Mouse (Mus musculus): Measurements from ENCODE around the gene B3gnt3. TPM values are rescaled to one million over a fixed set of nuclear protein-coding genes. Genes with fewer than 3 reads are reported as not detected.

The B3gnt3 gene
- polyA plus RNA-seq (2012; rRNA removed; ENCODE audit: low replicate concordance), result 18.6 and 33.3 TPM in 2 replicates

GRCm38 (mm10) chr8:71701414-71702086 lies at the start of gene B3gnt3:
TSS of gene B3gnt3 (minus strand) at chr8:71701789.

GRCm38 (mm10) chr8:71725122-71725924 lies 23.7 kb upstream of the B3gnt3 start, which contains the start of gene Fcho1:
TSS of gene Fcho1 (minus strand) at chr8:71725716.

GRCm38 (mm10) chr8:71689028-71689427 lies 12.6 kb downstream of the B3gnt3 start, which contains the start of gene Insl3:
TSS of gene Insl3 (plus strand) at chr8:71689214.

GRCm38 (mm10) chr8:71676020-71676741 lies 25.4 kb downstream of the B3gnt3 start, which contains the start of gene Jak3:
TSS of gene Jak3 (plus strand) at chr8:71676296.

GRCm38 (mm10) chr8:71671549-71671965 lies 30.0 kb downstream of the B3gnt3 start, which contains the start of gene Unc13a:
TSS of gene Unc13a (minus strand) at chr8:71671757.

Other genes with a start within 250 kb of the B3gnt3 start
- 39.7 and 88.0 TPM in 2 replicates for gene Abhd8, start 238.1 kb downstream of the B3gnt3 start, polyA plus RNA-seq (2012; rRNA removed; ENCODE audit: low replicate concordance)
- 109 and 185 TPM in 2 replicates for gene Mrpl34, start 236.8 kb downstream of the B3gnt3 start, polyA plus RNA-seq (2012; rRNA removed; ENCODE audit: low replicate concordance)
- 103 and 108 TPM in 2 replicates for gene Dda1, start 232.6 kb downstream of the B3gnt3 start, polyA plus RNA-seq (2012; rRNA removed; ENCODE audit: low replicate concordance)
- 20.8 and 48.1 TPM in 2 replicates for gene Ano8, start 215.8 kb downstream of the B3gnt3 start, polyA plus RNA-seq (2012; rRNA removed; ENCODE audit: low replicate concordance)
- gene Gtpbp3, start 213.7 kb downstream of the B3gnt3 start, polyA plus RNA-seq (2012; rRNA removed; ENCODE audit: low replicate concordance), result 27.0 and 51.9 TPM in 2 replicates
- gene Plvap, start 190.0 kb downstream of the B3gnt3 start, polyA plus RNA-seq (2012; rRNA removed; ENCODE audit: low replicate concordance), result 191 and 472 TPM in 2 replicates
- 0.23 TPM in 1 of 2 replicates, not detected in the other for gene Ccdc194, start 176.1 kb downstream of the B3gnt3 start, polyA plus RNA-seq (2012; rRNA removed; ENCODE audit: low replicate concordance)
- gene Bst2, start 164.3 kb downstream of the B3gnt3 start, polyA plus RNA-seq (2012; rRNA removed; ENCODE audit: low replicate concordance), result 243 and 517 TPM in 2 replicates
- 101 and 186 TPM in 2 replicates for gene Mvb12a, start 158.9 kb downstream of the B3gnt3 start, polyA plus RNA-seq (2012; rRNA removed; ENCODE audit: low replicate concordance)
- 3.2 and 6.8 TPM in 2 replicates for gene Tmem221, start 142.9 kb downstream of the B3gnt3 start, polyA plus RNA-seq (2012; rRNA removed; ENCODE audit: low replicate concordance)
- 0.63 and 0.92 TPM in 2 replicates for gene Nxnl1, start 135.2 kb downstream of the B3gnt3 start, polyA plus RNA-seq (2012; rRNA removed; ENCODE audit: low replicate concordance)
- 854 and 1,064 TPM in 2 replicates for gene Slc27a1, start 132.9 kb downstream of the B3gnt3 start, polyA plus RNA-seq (2012; rRNA removed; ENCODE audit: low replicate concordance)
- gene Pgls, start 109.6 kb downstream of the B3gnt3 start, polyA plus RNA-seq (2012; rRNA removed; ENCODE audit: low replicate concordance), result 137 and 341 TPM in 2 replicates
- gene Fam129c, start 104.1 kb downstream of the B3gnt3 start, polyA plus RNA-seq (2012; rRNA removed; ENCODE audit: low replicate concordance), result 7.2 and 22.1 TPM in 2 replicates
- gene Colgalt1, start 90.8 kb downstream of the B3gnt3 start, polyA plus RNA-seq (2012; rRNA removed; ENCODE audit: low replicate concordance), result 159 and 238 TPM in 2 replicates
- gene Unc13a, start 30.0 kb downstream of the B3gnt3 start, polyA plus RNA-seq (2012; rRNA removed; ENCODE audit: low replicate concordance), result 1.2 and 1.5 TPM in 2 replicates
- gene Jak3, start 25.5 kb downstream of the B3gnt3 start, polyA plus RNA-seq (2012; rRNA removed; ENCODE audit: low replicate concordance), result 54.2 and 110 TPM in 2 replicates
- gene Insl3, start 12.6 kb downstream of the B3gnt3 start, polyA plus RNA-seq (2012; rRNA removed; ENCODE audit: low replicate concordance), result 45.3 and 91.7 TPM in 2 replicates
- gene Fcho1, start 23.9 kb upstream of the B3gnt3 start, polyA plus RNA-seq (2012; rRNA removed; ENCODE audit: low replicate concordance), result 57.5 and 167 TPM in 2 replicates
- 0.59 and 0.86 TPM in 2 replicates for gene Zfp709, start 180.2 kb upstream of the B3gnt3 start, polyA plus RNA-seq (2012; rRNA removed; ENCODE audit: low replicate concordance)
- 0.43 and 0.86 TPM in 2 replicates for gene Zfp882, start 206.8 kb upstream of the B3gnt3 start, polyA plus RNA-seq (2012; rRNA removed; ENCODE audit: low replicate concordance)
- 1.5 and 4.1 TPM in 2 replicates for gene Zfp617, start 206.8 kb upstream of the B3gnt3 start, polyA plus RNA-seq (2012; rRNA removed; ENCODE audit: low replicate concordance)
- 2.8 and 6.7 TPM in 2 replicates for gene Zfp961, start 249.2 kb upstream of the B3gnt3 start, polyA plus RNA-seq (2012; rRNA removed; ENCODE audit: low replicate concordance)

Measured in mammary gland, adult 2 months (tissue).